Mouse (Mus musculus) small intestine, adult 2 months (tissue): ENCODE results near the gene Rnf6.
A peak's percentile ranks its signal among the peaks of the same experiment; 100 is the strongest.
"Not testable (repeated sequence)": the region's sequence is repeated elsewhere in the genome, so short reads cannot be mapped to it uniquely, and the experiment has no call there.

Source experiments
- CTCF ChIP-seq: fragments of 200-500 bp; IDR thresholded peaks from 2 replicates; pipeline ENCODE4 v1.5.1; 2012; ENCODE audit warnings: low read depth, mild to moderate bottlenecking, control low read depth, inconsistent platforms, low read length, moderate library complexity, mixed read lengths; ENCODE audit not compliant: insufficient replicate concordance, insufficient read length; ENCODE audit errors: extremely low read depth
- POLR2A ChIP-seq: fragments of 200-500 bp; IDR thresholded peaks from 2 replicates; pipeline ENCODE4 v1.6.1; 2012; ENCODE audit warnings: low read depth, mild to moderate bottlenecking, control low read depth, inconsistent platforms, low read length, moderate library complexity

- TF ChIP-seq POLR2A = not testable (repeated sequence)
- TF ChIP-seq CTCF = peak; percentile 73
These were observed 33.9 kb downstream of the Rnf6 start for GRCm38 (mm10) chr5:146187441-146187840.
